Mouse (Mus musculus) bone marrow, adult 2 months (tissue): ENCODE measurements around the gene Pimreg. TPM values are rescaled to one million over a fixed set of nuclear protein-coding genes. Genes with fewer than 3 reads are reported as not detected.

Experiments used
- H3K27ac ChIP-seq: fragments of 200-500 bp; 2 replicates; pipeline ENCODE4 v1.5.1; 2012; ENCODE audit warnings: low read depth, mild to moderate bottlenecking, control low read depth, inconsistent platforms, low read length; ENCODE audit not compliant: control insufficient read depth, poor library complexity, insufficient read depth
- H3K4me1 ChIP-seq: fragments of 200-500 bp; 2 replicates; pipeline ENCODE4 v1.6.1; 2011; ENCODE audit warnings: low read length; ENCODE audit not compliant: control insufficient read depth, insufficient read depth
- H3K4me3 ChIP-seq: fragments of 200-500 bp; replicated peaks from 2 replicates; pipeline ENCODE3; 2011; ENCODE audit warnings: mild to moderate bottlenecking, low read depth, low read length, control low read depth; ENCODE audit not compliant: control insufficient read depth
- CTCF ChIP-seq: fragments of 200-500 bp; IDR thresholded peaks from 2 replicates; pipeline ENCODE4 v1.5.1; 2011; ENCODE audit warnings: low read length, control low read depth; ENCODE audit not compliant: control insufficient read depth, insufficient read depth
- POLR2A ChIP-seq: fragments of 200-500 bp; IDR thresholded peaks from 2 replicates; pipeline ENCODE4 v1.6.1; 2011; ENCODE audit warnings: low read depth, mild to moderate bottlenecking, control low read depth, low read length, borderline replicate concordance; ENCODE audit not compliant: control insufficient read depth
- WGBS: fragments of 180-500 bp; shearing (Covaris S2); methylation state at CpG from one replicate; pipeline ENCODE4 v1.1.7; 2018; 5-methylcytosine and 5-hydroxymethylcytosine counted together
- polyA plus RNA-seq: library from polyadenylated mRNA; stranded (reverse); fragments of >200 nt; gene quantifications from 2 replicates; pipeline ENCODE4 v1.2.4, GENCODE M21; 2011; ENCODE audit warnings: low replicate concordance; ENCODE audit not compliant: missing spikeins, insufficient read depth, insufficient read length

Gene Pimreg
- polyA plus RNA-seq, result 6.5 and 14.0 TPM in 2 replicates

- Histone ChIP-seq H3K4me3 (peak within 1 kb of the TSS; percentile 97), H3K27ac (peak within 1 kb of the TSS; percentile 68), H3K4me1 (peaks cover 2% of the 10 kb centered on the region; the same call in 1 of the 2 replicates)
- no peak for TF ChIP-seq CTCF
- peak; percentile 45; the same call in 1 of the 2 replicates for TF ChIP-seq POLR2A
- under 1% methylated on average over 52 of the region's 52 CpGs for WGBS
Observed at GRCm38 (mm10) chr11:72041768-72042607, at the start of gene Pimreg. Pimreg (plus strand) TSS chr11:72042032.

DNA sequence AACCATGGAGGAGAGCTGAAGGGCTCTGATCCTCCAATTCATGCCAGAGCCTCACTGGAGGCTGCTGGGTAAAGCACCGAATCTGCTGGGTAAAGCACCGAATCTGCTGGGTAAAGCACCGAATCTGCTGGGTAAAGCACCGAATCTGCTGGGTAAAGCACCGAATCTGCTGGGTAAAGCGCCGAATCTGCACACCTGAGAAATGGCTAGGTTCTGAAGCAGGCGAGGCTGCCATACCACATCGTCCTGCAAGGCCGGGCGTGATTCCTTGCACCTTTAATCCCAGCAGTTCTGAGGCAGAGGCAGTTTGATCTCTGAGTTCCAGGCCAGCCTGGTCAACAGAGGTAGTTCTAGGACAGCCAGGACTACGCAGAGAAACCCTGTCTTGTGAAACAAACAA lies 49.4 kb upstream of the Pimreg start:
- no peak overlapping the region for H3K4me3 ChIP-seq
- H3K27ac ChIP-seq, result no peak overlapping the region
- TF ChIP-seq POLR2A (no peak), CTCF (no peak)
- WGBS, result 86% methylated on average over 12 of the region's 12 CpGs
- no peaks in the 10 kb centered on the region for H3K4me1 ChIP-seq

DNA sequence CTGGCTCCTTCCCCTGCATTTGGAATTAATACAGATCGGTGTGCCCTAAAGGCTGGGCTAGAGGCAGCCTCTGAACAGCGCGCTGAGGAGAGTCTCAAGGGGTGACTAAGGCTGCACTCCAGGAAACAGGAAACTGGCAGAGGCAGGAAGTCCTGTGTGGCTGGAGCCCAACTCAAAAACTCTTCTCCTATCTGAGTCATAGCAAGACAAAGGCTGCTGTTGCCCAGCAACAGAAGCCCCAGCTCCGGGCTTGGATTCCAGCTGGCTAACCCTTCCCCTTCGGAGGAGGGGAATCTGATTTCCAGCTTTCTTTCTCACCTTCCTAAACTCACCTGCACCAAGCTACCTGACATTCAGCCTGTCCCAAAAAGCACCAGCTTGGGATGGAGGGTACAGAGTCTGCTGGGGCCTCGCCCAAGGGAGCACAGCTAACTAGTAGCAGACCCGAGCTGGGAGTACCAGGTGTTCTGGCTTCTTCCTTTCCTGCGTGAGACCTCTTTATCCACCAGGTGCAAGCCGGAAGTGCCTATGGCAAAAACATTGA lies 45.8 kb upstream of the Pimreg start:
- Histone ChIP-seq H3K4me3 (no peak overlapping the region), H3K27ac (no peak overlapping the region), H3K4me1 (no peaks in the 10 kb centered on the region)
- WGBS, result 3% methylated on average over 9 of the region's 9 CpGs
- no peak for TF ChIP-seq POLR2A
- no peak for TF ChIP-seq CTCF

DNA sequence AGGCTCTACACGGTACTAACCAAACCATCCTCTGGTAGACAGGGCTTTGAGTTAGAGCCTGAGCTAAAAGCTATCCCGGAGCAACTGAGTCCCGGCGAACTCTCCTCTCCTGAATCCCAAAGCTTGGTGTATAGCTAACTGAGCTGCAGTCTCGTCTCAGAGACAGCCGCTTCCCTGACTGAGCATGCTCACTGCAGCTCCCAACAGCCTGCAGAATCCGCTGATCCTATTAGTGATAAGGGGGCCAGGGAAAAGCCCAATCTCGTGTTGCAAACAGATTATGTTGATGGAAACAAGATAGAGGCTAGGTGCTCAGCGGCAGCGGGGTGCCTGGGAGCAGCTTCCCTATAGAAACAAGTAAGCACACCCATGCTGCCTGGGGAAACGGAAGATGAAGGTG lies 45.0 kb upstream of the Pimreg start:
- Histone ChIP-seq H3K4me1 (no peaks in the 10 kb centered on the region), H3K27ac (no peak overlapping the region), H3K4me3 (no peak overlapping the region)
- WGBS, result 57% methylated on average over 11 of the region's 11 CpGs
- no peak for TF ChIP-seq POLR2A
- TF ChIP-seq CTCF, result no peak

GRCm38 (mm10) chr11:72000194-72000593 lies 41.6 kb upstream of the Pimreg start:
- Histone ChIP-seq H3K4me3 (no peak overlapping the region), H3K27ac (no peak overlapping the region), H3K4me1 (no peaks in the 10 kb centered on the region; the same call in 1 of the 2 replicates)
- 53% methylated on average over 6 of the region's 6 CpGs for WGBS
- TF ChIP-seq POLR2A, result no peak
- TF ChIP-seq CTCF, result no peak

- WGBS, result 44% methylated on average over 13 of the region's 13 CpGs
- H3K4me3 ChIP-seq, result no peak overlapping the region
- H3K27ac ChIP-seq, result no peak overlapping the region
- no peaks in the 10 kb centered on the region; the same call in 1 of the 2 replicates for H3K4me1 ChIP-seq
- TF ChIP-seq POLR2A (no peak), CTCF (peak; percentile 67)
Observed at GRCm38 (mm10) chr11:72002138-72002853, 39.5 kb upstream of the Pimreg start.

GRCm38 (mm10) chr11:72003171-72003570 lies 38.7 kb upstream of the Pimreg start:
- TF ChIP-seq POLR2A (no peak), CTCF (no peak)
- no peak overlapping the region for H3K4me3 ChIP-seq
- no peak overlapping the region for H3K27ac ChIP-seq
- no peaks in the 10 kb centered on the region; the same call in 1 of the 2 replicates for H3K4me1 ChIP-seq
- 76% methylated on average over 9 of the region's 9 CpGs for WGBS

GRCm38 (mm10) chr11:72005547-72005946 lies 36.3 kb upstream of the Pimreg start:
- no peaks in the 10 kb centered on the region; the same call in 1 of the 2 replicates for H3K4me1 ChIP-seq
- WGBS, result 67% methylated on average over 6 of the region's 6 CpGs

GRCm38 (mm10) chr11:72010367-72010766 lies 31.5 kb upstream of the Pimreg start:
- no peak overlapping the region for H3K4me3 ChIP-seq
- WGBS, result 57% methylated on average over 5 of the region's 5 CpGs
- H3K27ac ChIP-seq, result no peak overlapping the region
- TF ChIP-seq POLR2A, result no peak
- no peak for TF ChIP-seq CTCF
- no peaks in the 10 kb centered on the region for H3K4me1 ChIP-seq

More at GRCm38 (mm10) chr11:72005547-72005946, 36.3 kb upstream of the Pimreg start:
- Histone ChIP-seq H3K27ac (no peak overlapping the region), H3K4me3 (no peak overlapping the region)
- TF ChIP-seq CTCF, result no peak
- TF ChIP-seq POLR2A, result no peak
